Mouse (Mus musculus): ENCODE results near the gene Nrxn1. TPM values are rescaled to one million over a fixed set of nuclear protein-coding genes. Genes with fewer than 3 reads are reported as not detected.

Gene Nrxn1
- total RNA-seq, 2 experiments from 2014 or later, result 630 to 637 TPM

GRCm38 (mm10) chr17:90695086-90695584, 397.7 kb downstream of the Nrxn1 start:
- intact Hi-C loops (cut with DNase I), result no loop called here
- DNase-seq, result no peak

- DNase-seq, result no peak
- intact Hi-C loops (cut with DNase I), result no loop called here
Observed at GRCm38 (mm10) chr17:90684172-90684571, 408.7 kb downstream of the Nrxn1 start.

- intact Hi-C loops (cut with DNase I), result no loop called here
- DNase-seq, result peak; percentile 26
Observed at GRCm38 (mm10) chr17:90681019-90681418, 411.9 kb downstream of the Nrxn1 start.

GRCm38 (mm10) chr17:90676676-90677075, 416.2 kb downstream of the Nrxn1 start:
- intact Hi-C loops (cut with DNase I), result no loop called here

GRCm38 (mm10) chr17:90662318-90662717, 430.6 kb downstream of the Nrxn1 start:
- intact Hi-C loops (cut with DNase I), result no loop called here
- DNase-seq, result no peak

More at GRCm38 (mm10) chr17:90676676-90677075, 416.2 kb downstream of the Nrxn1 start:
- DNase-seq, result no peak

- no peak for DNase-seq
Observed at GRCm38 (mm10) chr17:90654506-90654905, 438.4 kb downstream of the Nrxn1 start.

GRCm38 (mm10) chr17:90653347-90653746, 439.5 kb downstream of the Nrxn1 start:
- intact Hi-C loops (cut with DNase I), result no loop called here
- DNase-seq, result no peak

More at GRCm38 (mm10) chr17:90654506-90654905, 438.4 kb downstream of the Nrxn1 start:
- intact Hi-C loops (cut with DNase I), result no loop called here

- intact Hi-C loops (cut with DNase I), result no loop called here
- no peak for DNase-seq
Observed at GRCm38 (mm10) chr17:90650279-90650678, 442.6 kb downstream of the Nrxn1 start.

- intact Hi-C loops (cut with DNase I), result no loop called here
- no peak for DNase-seq
Observed at GRCm38 (mm10) chr17:90638970-90639524, 453.8 kb downstream of the Nrxn1 start.

- intact Hi-C loops (cut with DNase I), result no loop called here
Observed at GRCm38 (mm10) chr17:90638183-90638727, 454.6 kb downstream of the Nrxn1 start.

GRCm38 (mm10) chr17:90631371-90631770, 461.5 kb downstream of the Nrxn1 start:
- DNase-seq, result no peak
- intact Hi-C loops (cut with DNase I), result no loop called here

More at GRCm38 (mm10) chr17:90638183-90638727, 454.6 kb downstream of the Nrxn1 start:
- DNase-seq, result no peak

GRCm38 (mm10) chr17:90629851-90630250, 463.0 kb downstream of the Nrxn1 start:
- DNase-seq, result peak; percentile 56
- intact Hi-C loops (cut with DNase I), result loop anchor here (5.0 to 10.0 kb wide), 2 partner anchors 175 to 462 kb away; partner anchors contain the start of gene Nrxn1

GRCm38 (mm10) chr17:90628469-90628868, 464.4 kb downstream of the Nrxn1 start:
- intact Hi-C loops (cut with DNase I), result loop anchor here (5.0 to 10.0 kb wide), 2 partner anchors 176 to 464 kb away; partner anchors contain the start of gene Nrxn1
- DNase-seq, result no peak

- intact Hi-C loops (cut with DNase I), result loop anchor here (5.0 to 10.0 kb wide), 2 partner anchors 177 to 464 kb away; partner anchors contain the start of gene Nrxn1
- DNase-seq, result no peak
Observed at GRCm38 (mm10) chr17:90628004-90628403, 464.9 kb downstream of the Nrxn1 start.

GRCm38 (mm10) chr17:90627395-90627794, 465.5 kb downstream of the Nrxn1 start:
- no peak for DNase-seq
- intact Hi-C loops (cut with DNase I), result loop anchor here (5.0 to 10.0 kb wide), 2 partner anchors 177 to 465 kb away; partner anchors contain the start of gene Nrxn1

- no peak for DNase-seq
- intact Hi-C loops (cut with DNase I), result loop anchor here (5.0 to 10.0 kb wide), 2 partner anchors 180 to 468 kb away; partner anchors contain the start of gene Nrxn1
Observed at GRCm38 (mm10) chr17:90624591-90625266, 468.1 kb downstream of the Nrxn1 start.

- intact Hi-C loops (cut with DNase I), result loop anchor here (10.0 kb wide), 1 partner anchor 183 kb away; no protein-coding TSS in a partner anchor
- no peak for DNase-seq
Observed at GRCm38 (mm10) chr17:90621828-90622227, 471.0 kb downstream of the Nrxn1 start.

- no peak for DNase-seq
- intact Hi-C loops (cut with DNase I), result no loop called here
Observed at GRCm38 (mm10) chr17:90615019-90615418, 477.9 kb downstream of the Nrxn1 start.

GRCm38 (mm10) chr17:90607427-90607806, 485.5 kb downstream of the Nrxn1 start:
- DNase-seq, result no peak
- intact Hi-C loops (cut with DNase I), result no loop called here

- DNase-seq, result peak; percentile 26
- intact Hi-C loops (cut with DNase I), result no loop called here
Observed at GRCm38 (mm10) chr17:90606718-90607426, 486.0 kb downstream of the Nrxn1 start.
